Mouse (Mus musculus) heart, embryonic 16.5 days (tissue): ENCODE results near the gene Fam184a. TPM values are rescaled to one million over a fixed set of nuclear protein-coding genes. Genes with fewer than 3 reads are reported as not detected.

Experiments
- ATAC-seq: fragments of 200-750 bp; cut with Nextera tagmentation; replicated peaks from 2 replicates; pipeline ENCODE4 v1.8.0; 2017; ENCODE audit warnings: moderate number of reproducible peaks; ENCODE audit not compliant: insufficient read depth, low FRiP score; ENCODE audit errors: extremely low read depth
- H3K27ac ChIP-seq: fragments of 300-500 bp; sonication (generic); 2 replicates; pipeline ENCODE4 v1.5.1; 2014; ENCODE audit warnings: mild to moderate bottlenecking, low read length, control low read depth, moderate library complexity
- H3K27me3 ChIP-seq: fragments of 300-500 bp; sonication (generic); 2 replicates; pipeline ENCODE4 v1.6.1; 2014; ENCODE audit warnings: low read length, mixed read lengths; ENCODE audit not compliant: control insufficient read depth, insufficient read depth
- H3K36me3 ChIP-seq: fragments of 300-500 bp; sonication (generic); 2 replicates; pipeline ENCODE4 v1.6.1; 2014; ENCODE audit not compliant: control insufficient read depth, insufficient read depth
- H3K4me1 ChIP-seq: fragments of 300-500 bp; sonication (generic); 2 replicates; pipeline ENCODE4 v1.6.1; 2014; ENCODE audit warnings: low read length, mixed read lengths; ENCODE audit not compliant: control insufficient read depth, insufficient read depth
- H3K4me2 ChIP-seq: fragments of 300-500 bp; sonication (generic); 2 replicates; pipeline ENCODE4 v1.6.1; 2014; ENCODE audit warnings: low read depth, mild to moderate bottlenecking, control low read depth, low read length
- H3K4me3 ChIP-seq: fragments of 300-500 bp; sonication (generic); 2 replicates; pipeline ENCODE4 v1.5.1; 2014; ENCODE audit warnings: mild to moderate bottlenecking, control low read depth, low read length
- H3K9ac ChIP-seq: fragments of 300-500 bp; sonication (generic); 2 replicates; pipeline ENCODE4 v1.6.1; 2014; ENCODE audit warnings: low read length, control low read depth
- H3K9me3 ChIP-seq: fragments of 300-500 bp; sonication (generic); replicated peaks from 2 replicates; pipeline ENCODE4 v1.6.1; 2016; ENCODE audit warnings: low read length; ENCODE audit not compliant: control insufficient read depth
- WGBS: fragments of 180-500 bp; shearing (Covaris S2); extraction: QIAGEN DNeasy Blood & Tissue Kit; methylation state at CpG from one replicate; pipeline ENCODE4 v1.1.7; 2014; 5-methylcytosine and 5-hydroxymethylcytosine counted together
- polyA plus RNA-seq: library from polyadenylated mRNA; unstranded; fragments of >200 nt; fragmentation: Nextera tagmentation; extraction: Ambion mirVana; gene quantifications from 2 replicates; pipeline ENCODE4 v1.2.1, GENCODE M21; 2015

The Fam184a gene
- 3.0 and 3.4 TPM in 2 replicates for polyA plus RNA-seq

GRCm38 (mm10) chr10:53750955-53751652 is at the start of gene Fam184a:
Gene Fam184a (minus strand): TSS chr10:53751123.
- peak; percentile 84 for ATAC-seq
- Histone ChIP-seq H3K27me3 (no peaks in the 10 kb centered on the region), H3K27ac (no peak within 1 kb of the TSS), H3K4me3 (peak within 1 kb of the TSS; percentile 80), H3K9ac (peak within 1 kb of the TSS; percentile 84), H3K36me3 (no peaks in the 10 kb centered on the region), H3K9me3 (no peaks in the 10 kb centered on the region), H3K4me1 (peaks cover 6% of the 10 kb centered on the region), H3K4me2 (peak within 1 kb of the TSS; percentile 94)
- WGBS, result 3% methylated on average over 63 of the region's 71 CpGs

GRCm38 (mm10) chr10:53796258-53796581 is 45.3 kb upstream of the Fam184a start:
- no peak overlapping the region for H3K4me3 ChIP-seq
- H3K27ac ChIP-seq, result no peak overlapping the region
- ATAC-seq, result no peak
- H3K4me2 ChIP-seq, result no peak overlapping the region
- no peaks in the 10 kb centered on the region for H3K9me3 ChIP-seq
- H3K4me1 ChIP-seq, result peaks cover 2% of the 10 kb centered on the region; the same call in 1 of the 2 replicates
- H3K9ac ChIP-seq, result no peak overlapping the region
- WGBS, result 86% methylated on average over 1 of the region's 1 CpGs
- no peaks in the 10 kb centered on the region for H3K36me3 ChIP-seq
- H3K27me3 ChIP-seq, result no peaks in the 10 kb centered on the region

GRCm38 (mm10) chr10:53795567-53796257 is 44.8 kb upstream of the Fam184a start:
- Histone ChIP-seq H3K4me1 (peaks cover 3% of the 10 kb centered on the region; the same call in 1 of the 2 replicates), H3K27me3 (no peaks in the 10 kb centered on the region), H3K36me3 (no peaks in the 10 kb centered on the region), H3K4me2 (no peak overlapping the region), H3K4me3 (no peak overlapping the region), H3K9ac (no peak overlapping the region), H3K27ac (no peak overlapping the region), H3K9me3 (no peaks in the 10 kb centered on the region)
- no peak for ATAC-seq
- WGBS, result 8% methylated on average over 2 of the region's 2 CpGs

- Histone ChIP-seq H3K4me2 (no peak overlapping the region), H3K9ac (no peak overlapping the region)
- WGBS, result 65% methylated on average over 2 of the region's 2 CpGs
Measured at GRCm38 (mm10) chr10:53791281-53791680, 40.4 kb upstream of the Fam184a start.

GRCm38 (mm10) chr10:53776591-53776990 is 25.7 kb upstream of the Fam184a start:
- H3K9ac ChIP-seq, result no peak overlapping the region
- ATAC-seq, result no peak
- no peaks in the 10 kb centered on the region for H3K9me3 ChIP-seq
- H3K4me3 ChIP-seq, result no peak overlapping the region
- no peaks in the 10 kb centered on the region for H3K27me3 ChIP-seq
- H3K4me2 ChIP-seq, result no peak overlapping the region
- H3K27ac ChIP-seq, result no peak overlapping the region
- no peaks in the 10 kb centered on the region for H3K36me3 ChIP-seq
- H3K4me1 ChIP-seq, result no peaks in the 10 kb centered on the region
- WGBS, result 78% methylated on average over 2 of the region's 2 CpGs

More at GRCm38 (mm10) chr10:53791281-53791680, 40.4 kb upstream of the Fam184a start:
- no peak for ATAC-seq
- 0 out of 2 replicates have a peak, but pooled peaks cover 4% of the 10 kb centered on the region for H3K9me3 ChIP-seq
- no peak overlapping the region for H3K27ac ChIP-seq
- H3K27me3 ChIP-seq, result no peaks in the 10 kb centered on the region
- no peak overlapping the region for H3K4me3 ChIP-seq
- no peaks in the 10 kb centered on the region for H3K36me3 ChIP-seq
- H3K4me1 ChIP-seq, result peaks cover 3% of the 10 kb centered on the region; the same call in 1 of the 2 replicates

GRCm38 (mm10) chr10:53772708-53773107 is 21.8 kb upstream of the Fam184a start:
- ATAC-seq, result no peak
- no peak overlapping the region for H3K9ac ChIP-seq
- H3K4me1 ChIP-seq, result no peaks in the 10 kb centered on the region
- WGBS, result 48% methylated on average over 4 of the region's 4 CpGs
- no peaks in the 10 kb centered on the region for H3K27me3 ChIP-seq
- no peaks in the 10 kb centered on the region for H3K9me3 ChIP-seq
- H3K4me3 ChIP-seq, result no peak overlapping the region
- H3K4me2 ChIP-seq, result no peak overlapping the region
- no peaks in the 10 kb centered on the region for H3K36me3 ChIP-seq
- H3K27ac ChIP-seq, result no peak overlapping the region

GRCm38 (mm10) chr10:53771480-53771879 is 20.6 kb upstream of the Fam184a start:
- H3K4me1 ChIP-seq, result no peaks in the 10 kb centered on the region
- ATAC-seq, result no peak
- WGBS, result 62% methylated on average over 2 of the region's 2 CpGs
- H3K9me3 ChIP-seq, result no peaks in the 10 kb centered on the region
- no peak overlapping the region for H3K4me3 ChIP-seq
- no peak overlapping the region for H3K27ac ChIP-seq
- H3K9ac ChIP-seq, result no peak overlapping the region
- H3K36me3 ChIP-seq, result no peaks in the 10 kb centered on the region
- H3K27me3 ChIP-seq, result no peaks in the 10 kb centered on the region
- H3K4me2 ChIP-seq, result no peak overlapping the region

- no peaks in the 10 kb centered on the region for H3K9me3 ChIP-seq
- H3K36me3 ChIP-seq, result no peaks in the 10 kb centered on the region
- 52% methylated on average over 3 of the region's 3 CpGs for WGBS
- H3K4me3 ChIP-seq, result no peak overlapping the region
- H3K4me2 ChIP-seq, result no peak overlapping the region
- no peaks in the 10 kb centered on the region for H3K27me3 ChIP-seq
- ATAC-seq, result no peak
- H3K4me1 ChIP-seq, result no peaks in the 10 kb centered on the region
- H3K27ac ChIP-seq, result no peak overlapping the region
- no peak overlapping the region for H3K9ac ChIP-seq
Measured at GRCm38 (mm10) chr10:53768745-53769144, 17.8 kb upstream of the Fam184a start.

GRCm38 (mm10) chr10:53765471-53765870 is 14.5 kb upstream of the Fam184a start:
- H3K9me3 ChIP-seq, result no peaks in the 10 kb centered on the region
- 67% methylated on average over 4 of the region's 4 CpGs for WGBS
- H3K36me3 ChIP-seq, result no peaks in the 10 kb centered on the region
- H3K4me1 ChIP-seq, result no peaks in the 10 kb centered on the region
- H3K4me3 ChIP-seq, result no peak overlapping the region
- no peak overlapping the region for H3K27ac ChIP-seq
- H3K27me3 ChIP-seq, result no peaks in the 10 kb centered on the region
- no peak for ATAC-seq
- H3K4me2 ChIP-seq, result no peak overlapping the region
- no peak overlapping the region for H3K9ac ChIP-seq
